Mouse (Mus musculus): ENCODE results near the gene Usp21. TPM values are rescaled to one million over a fixed set of nuclear protein-coding genes. Genes with fewer than 3 reads are reported as not detected.

Usp21 gene
- polyA plus RNA-seq, 1 experiment, result 60.0 TPM

DNA sequence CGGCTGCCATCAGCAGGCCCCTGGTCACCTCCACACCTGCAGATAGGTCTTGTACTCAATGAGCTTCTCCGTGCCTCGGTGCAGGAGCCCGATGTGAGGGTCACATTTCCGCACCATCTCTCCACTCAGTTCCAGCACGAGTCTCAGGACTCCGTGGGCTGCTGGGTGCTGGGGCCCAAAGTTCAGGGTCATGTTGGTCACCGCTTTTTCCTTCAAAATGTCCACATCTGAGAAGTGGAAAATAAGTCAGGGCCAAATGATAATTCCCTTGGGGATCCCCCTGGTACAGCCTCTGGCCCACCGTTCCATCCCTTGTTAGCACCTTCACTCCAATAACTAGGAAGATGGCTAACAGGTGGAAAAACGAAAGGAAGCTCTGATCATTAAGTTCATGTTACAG is 46.9 kb downstream of the Usp21 start:
- TF ChIP-seq POLR2A (IDR thresholded peaks at IDR 0.05; ENCODE audit: borderline replicate concordance, control insufficient read depth, low read depth, low read length), result no peak
- no peak for TF ChIP-seq CTCF (IDR thresholded peaks at IDR 0.05; ENCODE audit: control insufficient read depth, insufficient read depth, low read length)
- Histone ChIP-seq H3K27ac (ENCODE audit: control insufficient read depth, insufficient read depth, low read depth, low read length, poor library complexity) (no peak overlapping the region), H3K4me1 (ENCODE audit: control insufficient read depth, insufficient read depth, low read length) (no peaks in the 10 kb centered on the region), H3K4me3 (replicated peaks; ENCODE audit: control insufficient read depth, low read depth, low read length) (no peak overlapping the region)
- WGBS, result 90% methylated on average over 10 of the region's 10 CpGs

DNA sequence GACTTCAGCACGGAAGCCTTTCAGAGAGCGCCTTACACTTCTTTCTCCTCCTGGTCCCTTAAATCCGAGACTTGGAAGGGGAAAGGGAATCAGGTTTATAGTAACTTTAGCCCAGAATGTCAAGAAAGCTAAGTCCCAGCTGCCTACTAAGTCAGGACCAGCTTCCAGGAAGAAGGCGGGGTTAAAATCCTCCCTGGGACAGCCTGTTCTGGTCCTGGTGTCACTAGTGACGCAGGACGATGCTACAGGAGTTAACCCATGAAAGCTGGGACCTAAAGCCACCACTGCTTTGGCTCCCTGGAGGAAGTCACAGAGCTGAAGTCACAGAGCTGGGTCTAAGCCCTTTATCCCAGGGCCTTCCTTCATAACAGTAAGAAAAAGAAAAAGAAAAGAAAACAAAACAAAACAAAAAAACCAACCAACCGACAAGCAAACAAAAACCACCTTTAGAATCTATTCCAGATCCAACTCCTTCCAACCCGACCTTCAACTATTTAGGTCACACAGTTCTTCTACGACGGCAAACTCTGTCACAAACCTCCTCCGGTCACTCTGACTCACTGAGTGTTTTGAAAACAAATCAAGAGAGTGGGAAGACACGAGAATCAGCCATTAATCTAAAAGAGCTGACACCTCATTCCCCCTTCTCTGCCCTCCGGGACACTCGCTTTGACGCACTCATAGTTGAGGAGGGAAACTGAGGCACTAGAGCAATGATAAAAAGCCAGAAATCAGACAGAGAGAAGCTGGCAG is 47.6 kb downstream of the Usp21 start:
- Histone ChIP-seq H3K4me3 (replicated peaks; ENCODE audit: control insufficient read depth, low read depth, low read length) (no peak overlapping the region), H3K27ac (ENCODE audit: control insufficient read depth, insufficient read depth, low read depth, low read length, poor library complexity) (no peak overlapping the region), H3K4me1 (ENCODE audit: control insufficient read depth, insufficient read depth, low read length) (no peaks in the 10 kb centered on the region; the same call in 1 of the 2 replicates)
- 87% methylated on average over 15 of the region's 15 CpGs for WGBS
- TF ChIP-seq CTCF (IDR thresholded peaks at IDR 0.05; ENCODE audit: control insufficient read depth, insufficient read depth, low read length) (no peak), POLR2A (IDR thresholded peaks at IDR 0.05; ENCODE audit: borderline replicate concordance, control insufficient read depth, low read depth, low read length) (no peak)

DNA sequence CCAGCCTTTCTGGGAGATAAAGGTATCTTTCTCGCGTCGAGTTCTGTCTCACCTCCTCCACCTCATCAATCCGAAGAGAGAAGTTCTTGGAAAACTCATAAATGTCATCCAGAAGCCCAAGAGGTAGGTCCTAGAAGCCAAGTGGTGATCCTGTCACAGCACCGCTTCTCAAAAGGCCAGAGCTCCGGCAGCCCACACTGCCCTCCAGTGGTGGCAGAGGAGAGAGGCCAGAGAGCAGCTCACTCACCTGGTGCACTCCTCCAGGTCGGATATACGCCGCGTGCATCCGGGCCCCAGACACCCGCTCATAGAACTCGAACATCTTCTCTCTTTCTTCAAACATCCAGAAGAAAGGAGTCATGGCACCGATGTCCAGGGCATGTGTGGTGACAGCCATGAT is 49.3 kb downstream of the Usp21 start:
- Histone ChIP-seq H3K4me3 (replicated peaks; ENCODE audit: control insufficient read depth, low read depth, low read length) (no peak overlapping the region), H3K27ac (ENCODE audit: control insufficient read depth, insufficient read depth, low read depth, low read length, poor library complexity) (no peak overlapping the region), H3K4me1 (ENCODE audit: control insufficient read depth, insufficient read depth, low read length) (peaks cover 2% of the 10 kb centered on the region; the same call in 1 of the 2 replicates)
- WGBS, result 64% methylated on average over 14 of the region's 14 CpGs
- TF ChIP-seq POLR2A (IDR thresholded peaks at IDR 0.05; ENCODE audit: borderline replicate concordance, control insufficient read depth, low read depth, low read length) (no peak), CTCF (IDR thresholded peaks at IDR 0.05; ENCODE audit: control insufficient read depth, insufficient read depth, low read length) (peak; percentile 92)

DNA sequence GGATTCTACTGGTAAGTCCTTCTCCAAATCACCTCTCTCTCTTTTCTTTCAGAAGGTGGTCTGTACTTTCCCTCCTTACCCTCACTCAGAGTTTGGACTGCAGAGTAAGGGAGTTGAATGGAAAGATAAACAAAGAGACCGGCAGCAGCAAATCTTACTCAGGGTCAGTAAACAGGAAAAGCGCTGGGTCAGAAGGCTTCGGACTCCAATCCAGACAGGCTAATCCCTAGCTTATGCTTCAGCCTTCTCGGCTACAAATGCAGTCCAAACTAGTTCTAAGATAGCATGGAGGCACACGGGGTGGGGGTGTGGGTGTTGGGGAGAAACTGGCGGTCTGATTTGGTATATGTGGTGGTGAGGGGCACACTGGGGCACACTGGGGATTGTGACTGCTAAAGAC is 50.4 kb downstream of the Usp21 start:
- WGBS, result 94% methylated on average over 6 of the region's 6 CpGs
- H3K4me3 ChIP-seq (replicated peaks; ENCODE audit: control insufficient read depth, low read depth, low read length), result no peak overlapping the region
- no peak overlapping the region for H3K27ac ChIP-seq (ENCODE audit: control insufficient read depth, insufficient read depth, low read depth, low read length, poor library complexity)
- TF ChIP-seq POLR2A (IDR thresholded peaks at IDR 0.05; ENCODE audit: borderline replicate concordance, control insufficient read depth, low read depth, low read length) (no peak), CTCF (IDR thresholded peaks at IDR 0.05; ENCODE audit: control insufficient read depth, insufficient read depth, low read length) (no peak)
- H3K4me1 ChIP-seq (ENCODE audit: control insufficient read depth, insufficient read depth, low read length), result peaks cover 2% of the 10 kb centered on the region; the same call in 1 of the 2 replicates

DNA sequence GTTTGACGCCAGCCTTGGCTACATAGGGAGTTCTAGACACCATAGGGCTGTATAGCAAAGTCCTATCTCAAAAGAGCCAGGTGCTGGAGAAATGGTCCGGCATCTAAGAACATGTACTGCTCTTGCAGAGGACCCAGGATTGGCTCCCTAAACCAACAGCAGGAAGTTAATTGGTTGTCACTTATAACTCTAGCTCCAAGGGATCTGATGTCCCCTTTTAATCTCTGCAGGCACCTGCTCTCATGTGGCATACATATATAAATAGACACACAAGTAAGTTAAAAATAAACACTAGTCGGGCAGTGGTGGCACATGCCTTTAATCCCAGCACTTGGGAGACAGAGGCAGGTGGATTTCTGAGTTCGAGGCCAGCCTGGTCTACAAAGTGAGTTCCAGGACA is 52.0 kb downstream of the Usp21 start:
- 77% methylated on average over 4 of the region's 4 CpGs for WGBS
- TF ChIP-seq CTCF (IDR thresholded peaks at IDR 0.05; ENCODE audit: control insufficient read depth, insufficient read depth, low read length), result no peak
- no peak for TF ChIP-seq POLR2A (IDR thresholded peaks at IDR 0.05; ENCODE audit: borderline replicate concordance, control insufficient read depth, low read depth, low read length)
- Histone ChIP-seq H3K27ac (ENCODE audit: control insufficient read depth, insufficient read depth, low read depth, low read length, poor library complexity) (no peak overlapping the region), H3K4me1 (ENCODE audit: control insufficient read depth, insufficient read depth, low read length) (peaks cover 2% of the 10 kb centered on the region; the same call in 1 of the 2 replicates), H3K4me3 (replicated peaks; ENCODE audit: control insufficient read depth, low read depth, low read length) (no peak overlapping the region)

DNA sequence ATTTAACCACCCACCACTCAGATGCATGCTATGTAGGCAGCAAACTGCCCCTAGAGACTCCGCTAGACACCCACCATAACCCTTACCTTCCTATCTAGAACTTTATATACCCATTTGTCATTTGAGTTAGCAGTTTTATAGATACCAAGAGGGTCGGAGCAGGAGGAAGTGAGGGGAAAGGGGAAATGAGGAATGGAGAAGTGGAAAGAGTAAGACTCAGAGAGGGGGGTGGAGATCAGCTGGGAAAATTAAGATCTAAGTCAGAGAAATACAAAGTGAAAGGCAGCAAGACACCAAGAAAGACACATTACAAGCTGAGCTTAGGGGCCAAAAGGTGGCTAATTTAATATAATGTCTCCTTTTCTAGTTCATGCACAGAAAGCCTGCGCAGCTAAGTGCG is 53.3 kb downstream of the Usp21 start:
- 65% methylated on average over 4 of the region's 4 CpGs for WGBS
- Histone ChIP-seq H3K27ac (ENCODE audit: control insufficient read depth, insufficient read depth, low read depth, low read length, poor library complexity) (peak overlapping the region; percentile 90), H3K4me3 (replicated peaks; ENCODE audit: control insufficient read depth, low read depth, low read length) (peak overlapping the region; percentile 78), H3K4me1 (ENCODE audit: control insufficient read depth, insufficient read depth, low read length) (peaks cover 2% of the 10 kb centered on the region; the same call in 1 of the 2 replicates)
- TF ChIP-seq CTCF (IDR thresholded peaks at IDR 0.05; ENCODE audit: control insufficient read depth, insufficient read depth, low read length) (no peak), POLR2A (IDR thresholded peaks at IDR 0.05; ENCODE audit: borderline replicate concordance, control insufficient read depth, low read depth, low read length) (no peak)

DNA sequence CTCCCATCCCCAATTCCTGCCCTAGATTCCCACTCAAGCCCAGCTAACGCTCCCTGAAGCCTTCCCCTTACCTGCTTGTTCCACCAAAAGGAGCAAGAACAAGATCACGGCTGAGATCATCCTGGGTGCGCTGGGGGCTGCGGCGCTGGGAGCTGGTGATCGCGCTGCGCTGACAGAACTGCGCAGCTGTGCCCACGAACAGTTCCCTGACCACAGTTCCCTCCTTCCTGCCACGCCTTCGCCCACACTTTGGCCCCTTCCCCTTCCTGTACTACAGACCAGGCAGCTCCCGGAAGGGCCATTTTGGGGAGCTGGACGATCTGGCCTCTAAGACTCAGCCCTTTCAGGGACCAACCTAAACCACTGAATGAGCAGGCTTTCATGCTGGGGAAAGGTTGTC is 53.7 kb downstream of the Usp21 start, which contains the start of gene Fcer1g:
Fcer1g (minus strand) TSS at position 240 of the 400 bp plus-strand sequence.
- Histone ChIP-seq H3K4me3 (replicated peaks; ENCODE audit: control insufficient read depth, low read depth, low read length) (peak within 1 kb of the TSS; percentile 78), H3K4me1 (ENCODE audit: control insufficient read depth, insufficient read depth, low read length) (peaks cover 2% of the 10 kb centered on the region; the same call in 1 of the 2 replicates), H3K27ac (ENCODE audit: control insufficient read depth, insufficient read depth, low read depth, low read length, poor library complexity) (peak within 1 kb of the TSS; percentile 90)
- WGBS, result 8% methylated on average over 14 of the region's 14 CpGs
- TF ChIP-seq CTCF (IDR thresholded peaks at IDR 0.05; ENCODE audit: control insufficient read depth, insufficient read depth, low read length) (no peak), POLR2A (IDR thresholded peaks at IDR 0.05; ENCODE audit: borderline replicate concordance, control insufficient read depth, low read depth, low read length) (peak; percentile 93; the same call in 1 of the 2 replicates)

DNA sequence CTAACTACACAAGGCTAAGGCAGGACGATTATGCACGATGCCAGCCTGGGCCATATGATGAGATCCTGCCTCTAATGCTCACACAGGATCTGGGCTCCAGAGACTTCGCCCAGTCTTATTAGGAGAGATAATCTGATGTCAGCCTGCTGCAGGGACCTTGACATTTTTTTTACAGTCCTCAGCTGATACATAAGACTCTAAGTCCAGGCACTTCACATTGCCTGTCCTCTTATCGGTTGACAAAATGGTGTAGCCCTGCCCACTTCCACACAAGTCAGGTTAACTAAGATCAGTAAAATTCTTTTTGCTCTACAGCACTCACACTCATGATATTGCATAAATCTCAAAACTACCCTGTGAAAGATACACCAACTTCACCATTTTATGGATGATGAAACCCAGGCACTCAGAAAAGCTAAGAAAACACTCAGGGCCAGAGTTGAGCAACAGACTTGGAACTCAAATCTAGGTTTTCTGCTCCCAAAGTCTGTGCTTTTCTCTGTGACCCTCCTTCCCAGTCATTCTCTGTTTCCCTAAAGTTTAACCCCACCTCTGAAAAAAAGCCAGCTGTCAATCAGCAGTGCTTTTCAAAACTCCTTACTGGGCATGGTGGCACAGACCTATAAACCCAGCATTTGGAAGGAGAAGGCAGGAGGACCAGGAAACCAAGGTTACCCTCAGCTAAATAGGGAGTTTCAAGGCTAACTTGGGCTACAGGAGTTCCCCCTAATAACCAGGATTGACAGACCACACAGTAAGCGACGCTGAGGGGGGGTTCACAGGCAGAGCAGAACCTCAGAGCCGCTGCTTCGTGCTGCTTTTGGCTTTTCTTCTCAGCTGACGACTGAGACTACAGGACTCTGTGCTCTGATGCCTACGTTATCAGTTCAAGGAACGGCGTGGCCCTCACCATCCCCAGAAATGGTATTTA is 54.7 kb downstream of the Usp21 start:
- TF ChIP-seq CTCF (IDR thresholded peaks at IDR 0.05; ENCODE audit: control insufficient read depth, insufficient read depth, low read length) (no peak), POLR2A (IDR thresholded peaks at IDR 0.05; ENCODE audit: borderline replicate concordance, control insufficient read depth, low read depth, low read length) (no peak)
- Histone ChIP-seq H3K27ac (ENCODE audit: control insufficient read depth, insufficient read depth, low read depth, low read length, poor library complexity) (peak overlapping the region; percentile 90), H3K4me3 (replicated peaks; ENCODE audit: control insufficient read depth, low read depth, low read length) (peak overlapping the region; percentile 91), H3K4me1 (ENCODE audit: control insufficient read depth, insufficient read depth, low read length) (peaks cover 2% of the 10 kb centered on the region; the same call in 1 of the 2 replicates)
- WGBS, result 32% methylated on average over 12 of the region's 12 CpGs

All from bone marrow, adult 2 months (tissue).